Mouse (Mus musculus) midbrain, postnatal 0 days (tissue): ENCODE data around the gene Tbc1d8. TPM values are rescaled to one million over a fixed set of nuclear protein-coding genes. Genes with fewer than 3 reads are reported as not detected.
A peak's percentile ranks its signal among the peaks of the same experiment; 100 is the strongest.

Experiments
- ATAC-seq: fragments of 200-750 bp; cut with Nextera tagmentation; 2 replicates; pipeline ENCODE4 v1.8.0; 2017; ENCODE audit warnings: moderate number of reproducible peaks, mild to moderate bottlenecking, moderate TSS enrichment, moderate library complexity; ENCODE audit not compliant: low FRiP score
- DNase-seq: peaks from one replicate; pipeline ENCODE4 v3.0.0-alpha.2; 2015; ENCODE audit warnings: low spot score
- H3K27ac ChIP-seq: fragments of 300-500 bp; sonication (generic); 2 replicates; pipeline ENCODE4 v1.5.1; 2014; ENCODE audit warnings: low read depth, mild to moderate bottlenecking, low read length, mixed read lengths
- H3K27me3 ChIP-seq: fragments of 300-500 bp; sonication (generic); 2 replicates; pipeline ENCODE4 v1.6.1; 2014; ENCODE audit warnings: low read length, control low read depth, mixed read lengths; ENCODE audit not compliant: insufficient read depth
- H3K36me3 ChIP-seq: fragments of 300-500 bp; sonication (generic); 2 replicates; pipeline ENCODE4 v1.6.1; 2014; ENCODE audit warnings: low read length, control low read depth, mixed read lengths; ENCODE audit not compliant: insufficient read depth
- H3K4me1 ChIP-seq: fragments of 300-500 bp; sonication (generic); 2 replicates; pipeline ENCODE4 v1.6.1; 2014; ENCODE audit warnings: mild to moderate bottlenecking, control low read depth, antibody characterized with exemption, low read length, mixed read lengths; ENCODE audit not compliant: insufficient read depth
- H3K4me2 ChIP-seq: fragments of 300-500 bp; sonication (generic); 2 replicates; pipeline ENCODE4 v1.6.1; 2014; ENCODE audit warnings: low read depth, mild to moderate bottlenecking, low read length, mixed read lengths; ENCODE audit not compliant: poor library complexity, severe bottlenecking
- H3K4me3 ChIP-seq: fragments of 300-500 bp; sonication (generic); 2 replicates; pipeline ENCODE4 v1.5.1; 2014; ENCODE audit warnings: low read depth, mild to moderate bottlenecking, low read length, moderate library complexity
- H3K9ac ChIP-seq: fragments of 300-500 bp; sonication (generic); replicated peaks from 2 replicates; pipeline ENCODE4 v1.6.1; 2014; ENCODE audit warnings: mild to moderate bottlenecking, low read length, moderate library complexity, mixed read lengths; ENCODE audit not compliant: poor library complexity, severe bottlenecking
- H3K9me3 ChIP-seq: fragments of 300-500 bp; sonication (generic); 2 replicates; pipeline ENCODE4 v1.6.1; 2016; ENCODE audit warnings: low read length, control low read depth
- CTCF ChIP-seq: IDR thresholded peaks from 2 replicates; pipeline ENCODE4 v1.5.1; 2016; ENCODE audit warnings: antibody characterized with exemption, mild to moderate bottlenecking
- WGBS: fragments of 180-500 bp; shearing (Covaris S2); extraction: QIAGEN DNeasy Blood & Tissue Kit; methylation state at CpG from one replicate; pipeline ENCODE4 v1.1.7; 2014; 5-methylcytosine and 5-hydroxymethylcytosine counted together
- polyA plus RNA-seq: library from polyadenylated mRNA; unstranded; fragments of >200 nt; fragmentation: Nextera tagmentation; extraction: Ambion mirVana; gene quantifications from 2 replicates; pipeline ENCODE4 v1.2.1, GENCODE M21; 2015
- total RNA-seq: library from RNA; depleted of rRNA; stranded (reverse); fragments of >200 nt; gene quantifications from 2 replicates; pipeline ENCODE4 v1.2.3, GENCODE M21; 2014

Tbc1d8 gene
- total and polyA plus RNA-seq, 2 experiments from 2014 or later: 8.5 to 18.3 TPM

DNA sequence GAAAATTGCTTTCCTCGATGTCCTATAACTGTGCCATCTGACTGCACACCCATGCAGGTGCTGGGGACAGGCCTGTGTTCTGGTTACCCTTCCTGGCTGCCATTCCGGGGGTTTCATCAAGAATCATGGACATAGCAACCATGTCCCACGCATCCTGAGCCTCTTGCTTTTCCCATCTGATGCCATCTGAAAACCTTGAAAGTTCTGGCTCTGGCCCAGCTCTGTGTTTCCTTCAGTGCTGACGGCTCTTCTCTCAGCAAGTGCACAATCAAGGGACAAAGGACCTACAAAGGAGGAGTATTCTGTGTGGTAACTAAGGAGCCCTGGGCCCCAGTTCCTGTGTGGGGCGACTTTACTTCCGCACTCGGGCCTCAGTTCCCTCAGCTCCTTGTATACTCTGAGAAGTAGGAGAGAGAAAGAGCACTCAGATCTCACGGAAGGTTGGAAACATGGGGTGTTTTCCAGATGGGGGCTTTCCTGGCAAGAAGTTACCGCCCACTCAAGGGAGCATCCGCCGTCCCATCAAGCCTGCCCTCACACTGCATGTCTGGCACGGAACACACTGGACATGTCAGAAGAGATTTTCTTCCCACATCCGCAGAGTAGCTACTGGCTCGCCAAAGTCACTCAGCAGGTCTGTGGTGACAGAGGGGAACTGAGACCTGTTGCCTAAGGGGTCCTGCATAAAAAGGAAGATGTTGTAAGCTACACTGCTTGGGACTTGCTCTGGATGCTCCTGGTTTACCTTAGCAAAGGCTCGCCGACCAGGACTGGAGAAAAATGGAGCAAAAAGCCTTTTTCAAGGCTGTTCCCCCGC, 24.5 kb upstream of the Tbc1d8 start:
- TF ChIP-seq CTCF: no peak

DNA sequence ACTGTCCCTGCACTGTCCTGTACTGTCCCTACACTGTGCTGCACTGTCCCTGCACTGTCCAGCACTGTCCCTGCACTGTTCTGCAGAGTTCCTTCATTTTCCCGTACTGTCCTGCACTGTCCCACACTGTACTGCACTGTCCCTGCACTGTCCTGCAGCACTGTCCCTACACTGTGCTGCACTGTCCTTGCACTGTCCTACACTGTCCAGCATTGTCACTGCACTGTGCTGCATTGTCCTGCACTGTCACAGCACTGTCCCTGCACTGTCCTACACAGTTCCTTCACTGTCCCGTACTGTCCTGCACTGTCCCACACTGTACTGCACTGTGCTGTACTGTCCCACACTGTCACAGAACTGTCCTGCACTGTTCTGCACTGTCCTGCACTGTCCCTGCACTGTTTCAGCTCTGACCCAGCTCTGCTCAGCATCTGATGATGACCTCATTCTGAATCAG, 21.0 kb upstream of the Tbc1d8 start:
- Histone ChIP-seq H3K27ac (no peak overlapping the region), H3K4me1 (no peaks in the 10 kb centered on the region), H3K4me3 (no peak overlapping the region), H3K4me2 (no peak overlapping the region), H3K9ac (no peak overlapping the region), H3K9me3 (0 out of 2 replicates have a peak, but pooled peaks cover 6% of the 10 kb centered on the region), H3K36me3 (no peaks in the 10 kb centered on the region), H3K27me3 (no peaks in the 10 kb centered on the region)
- TF ChIP-seq CTCF: no peak
- ATAC-seq (peak; percentile 34), DNase-seq (no peak)
- WGBS: 85% methylated on average over 2 of the region's 2 CpGs

More for the DNA sequence above, 24.5 kb upstream of the Tbc1d8 start:
- Histone ChIP-seq H3K27me3 (no peaks in the 10 kb centered on the region), H3K36me3 (no peaks in the 10 kb centered on the region), H3K9ac (no peak overlapping the region), H3K4me2 (no peak overlapping the region), H3K27ac (no peak overlapping the region), H3K4me3 (no peak overlapping the region), H3K4me1 (no peaks in the 10 kb centered on the region), H3K9me3 (no peaks in the 10 kb centered on the region)
- DNase-seq (peak; percentile 27), ATAC-seq (no peak)
- WGBS: 82% methylated on average over 17 of the region's 17 CpGs

DNA sequence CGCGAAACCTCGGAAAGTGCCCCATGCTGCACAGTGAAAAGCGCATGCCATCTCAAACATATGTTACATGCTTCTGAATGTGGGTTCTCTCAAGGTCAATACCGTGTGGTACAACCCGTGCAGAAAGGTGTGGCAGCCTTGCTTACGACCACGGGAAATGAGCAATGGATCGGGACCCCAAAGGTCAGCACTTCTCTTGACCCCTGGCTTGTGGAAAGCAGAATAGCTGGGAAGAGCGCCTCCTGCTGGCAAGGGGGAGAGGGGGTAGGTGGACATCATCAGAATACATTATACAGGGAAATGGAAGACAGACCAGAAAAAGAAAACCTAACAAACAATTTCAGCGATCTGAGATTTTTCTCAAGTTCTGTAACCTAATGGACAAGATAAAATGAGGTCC, 19.2 kb upstream of the Tbc1d8 start:
- no peaks in the 10 kb centered on the region for H3K4me1 ChIP-seq
- no peak for ATAC-seq
- no peak overlapping the region for H3K27ac ChIP-seq
- DNase-seq: no peak
- no peaks in the 10 kb centered on the region for H3K36me3 ChIP-seq
- no peak overlapping the region for H3K4me3 ChIP-seq
- H3K4me2 ChIP-seq: no peak overlapping the region
- no peak overlapping the region for H3K9ac ChIP-seq
- H3K9me3 ChIP-seq: 0 out of 2 replicates have a peak, but pooled peaks cover 6% of the 10 kb centered on the region
- TF ChIP-seq CTCF: peak; percentile 19; the same call in 1 of the 2 replicates
- no peaks in the 10 kb centered on the region for H3K27me3 ChIP-seq
- WGBS: 89% methylated on average over 11 of the region's 11 CpGs

DNA sequence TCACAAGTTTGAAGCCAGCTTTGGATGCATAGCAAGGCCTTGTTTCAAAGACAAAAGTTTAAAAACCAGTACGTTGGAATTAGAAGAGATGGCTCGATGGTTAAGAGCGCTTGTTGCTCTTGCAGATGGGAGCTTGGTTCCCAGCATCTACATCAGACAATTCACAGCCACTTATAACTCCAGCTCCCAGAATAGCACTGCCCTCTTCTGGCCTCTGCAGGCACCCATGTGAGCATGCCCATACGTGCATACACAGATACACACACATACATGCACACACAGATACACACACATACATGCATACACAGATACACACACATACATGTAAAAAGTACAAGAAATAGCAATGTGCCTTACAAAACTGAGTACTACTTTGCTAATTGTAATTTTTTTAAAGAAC, 18.4 kb upstream of the Tbc1d8 start:
- Histone ChIP-seq H3K9ac (no peak overlapping the region), H3K27ac (no peak overlapping the region), H3K4me1 (no peaks in the 10 kb centered on the region), H3K9me3 (0 out of 2 replicates have a peak, but pooled peaks cover 6% of the 10 kb centered on the region), H3K4me2 (no peak overlapping the region), H3K27me3 (no peaks in the 10 kb centered on the region), H3K36me3 (no peaks in the 10 kb centered on the region), H3K4me3 (no peak overlapping the region)
- TF ChIP-seq CTCF: no peak
- no peak for ATAC-seq
- no peak for DNase-seq
- 92% methylated on average over 4 of the region's 4 CpGs for WGBS

DNA sequence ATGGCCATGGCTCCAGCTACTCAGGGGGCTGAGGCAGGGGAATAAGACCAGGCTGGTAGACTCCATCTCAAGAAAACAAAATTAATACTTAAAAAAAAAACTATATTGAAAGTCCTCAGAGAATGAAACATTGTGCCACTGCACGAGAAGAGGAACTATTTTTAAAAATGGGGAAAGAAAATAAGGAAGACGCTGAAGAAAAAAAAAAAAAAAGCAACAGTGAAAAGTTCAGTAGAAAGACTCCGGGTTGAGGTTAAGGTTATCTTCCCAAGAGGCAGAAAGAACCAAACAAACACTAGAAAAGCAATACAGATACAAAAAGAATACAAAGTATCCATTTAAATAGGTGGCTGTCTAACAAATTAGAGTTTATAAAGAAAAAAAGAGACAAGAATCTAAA, 15.1 kb upstream of the Tbc1d8 start:
- H3K9me3 ChIP-seq: 0 out of 2 replicates have a peak, but pooled peaks cover 6% of the 10 kb centered on the region
- DNase-seq (no peak), ATAC-seq (no peak)
- H3K9ac ChIP-seq: no peak overlapping the region
- no peaks in the 10 kb centered on the region for H3K4me1 ChIP-seq
- H3K27me3 ChIP-seq: no peaks in the 10 kb centered on the region
- no peak for TF ChIP-seq CTCF
- H3K36me3 ChIP-seq: no peaks in the 10 kb centered on the region
- no peak overlapping the region for H3K4me2 ChIP-seq
- 83% methylated on average over 3 of the region's 3 CpGs for WGBS
- H3K27ac ChIP-seq: no peak overlapping the region
- no peak overlapping the region for H3K4me3 ChIP-seq

GRCm38 (mm10) chr1:39493165-39493564, 14.6 kb upstream of the Tbc1d8 start:
- 0 out of 2 replicates have a peak, but pooled peaks cover 6% of the 10 kb centered on the region for H3K9me3 ChIP-seq
- no peak overlapping the region for H3K4me2 ChIP-seq
- H3K4me1 ChIP-seq: no peaks in the 10 kb centered on the region
- H3K9ac ChIP-seq: no peak overlapping the region
- DNase-seq: no peak
- TF ChIP-seq CTCF: no peak
- H3K36me3 ChIP-seq: no peaks in the 10 kb centered on the region
- no peak overlapping the region for H3K4me3 ChIP-seq
- 93% methylated on average over 5 of the region's 5 CpGs for WGBS
- ATAC-seq: no peak
- H3K27ac ChIP-seq: no peak overlapping the region
- H3K27me3 ChIP-seq: no peaks in the 10 kb centered on the region
